Mouse (Mus musculus) left cerebral cortex, adult 18-20 months (tissue): Measurements from ENCODE around the gene Abcc4. TPM values are rescaled to one million over a fixed set of nuclear protein-coding genes. Genes with fewer than 3 reads are reported as not detected.

Source experiments
- DNase-seq, 2 experiments: peaks; one replicate each; pipeline ENCODE4 v3.0.0; 2021 to 2022; ENCODE audit warnings: low spot score in 2 of 2, mixed read lengths in 1 of 2
- long read RNA-seq, 2 experiments: library from polyadenylated mRNA; stranded (forward); transcript quantifications; one replicate each; pipeline ENCODE4 v2.0.0; 2021
- total RNA-seq, 2 experiments: library from RNA; stranded (reverse); gene quantifications; 2 replicates each; pipeline ENCODE4 v1.2.3; 2021

Gene Abcc4
- 1 to 10 TPM; 8.4 to 9.8 TPM for total RNA-seq
- long read RNA-seq, experiment 1, full-length matches to known transcripts, result 6 of 8 reads
- long read RNA-seq, experiment 1, partial matches to known transcripts, result 2 of 8 reads
- long read RNA-seq, experiment 1, other reads (novel, unspliced or antisense), result 0 of 8 reads
- long read RNA-seq, experiment 2, full-length matches to known transcripts, result 2 of 5 reads
- long read RNA-seq, experiment 2, partial matches to known transcripts, result 2 of 5 reads
- long read RNA-seq, experiment 2, other reads (novel, unspliced or antisense), result 1 of 5 reads

- peak; percentile 52 to 64 for DNase-seq
These were observed at the start of gene Abcc4 for GRCm38 (mm10) chr14:118705808-118706731. Gene Abcc4, minus strand, starts transcription at chr14:118706219.

DNA sequence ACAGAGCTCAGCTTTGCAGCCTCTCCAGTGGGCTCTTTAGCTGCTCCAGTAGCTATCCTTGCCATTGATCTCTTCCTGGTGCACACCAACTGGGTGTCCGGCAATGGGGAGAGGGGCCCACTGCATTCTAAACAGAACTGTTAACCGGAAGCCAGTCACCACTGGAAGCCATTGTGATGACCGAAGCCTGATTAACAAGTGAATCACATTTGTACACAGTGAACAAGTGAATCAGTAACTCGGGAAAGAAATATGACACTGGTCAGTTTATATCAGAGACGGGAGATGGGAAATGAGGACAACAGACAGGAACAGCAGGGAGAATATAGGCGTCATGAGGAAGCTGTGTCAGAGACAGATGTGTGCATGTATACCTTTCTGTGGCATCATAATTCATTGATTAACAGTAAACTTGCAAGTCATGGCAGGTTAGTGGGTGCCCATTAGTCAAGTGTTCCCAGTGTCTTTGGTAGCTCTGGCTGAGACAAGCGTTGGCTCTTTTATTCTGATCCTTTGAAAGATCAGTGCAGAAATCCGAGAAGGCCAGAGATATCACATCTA lies 45.3 kb upstream of the Abcc4 start:
- no peak for DNase-seq

GRCm38 (mm10) chr14:118750505-118751192 lies 44.6 kb upstream of the Abcc4 start:
- peak; percentile 24 to 43 for DNase-seq

- peak in 1 of 2 experiments; percentile 0 for DNase-seq
These were observed 43.7 kb upstream of the Abcc4 start for GRCm38 (mm10) chr14:118749715-118750114.

GRCm38 (mm10) chr14:118749068-118749467 lies 43.0 kb upstream of the Abcc4 start:
- DNase-seq, result no peak

- no peak for DNase-seq
These were observed 36.8 kb upstream of the Abcc4 start for GRCm38 (mm10) chr14:118742862-118743261.

DNA sequence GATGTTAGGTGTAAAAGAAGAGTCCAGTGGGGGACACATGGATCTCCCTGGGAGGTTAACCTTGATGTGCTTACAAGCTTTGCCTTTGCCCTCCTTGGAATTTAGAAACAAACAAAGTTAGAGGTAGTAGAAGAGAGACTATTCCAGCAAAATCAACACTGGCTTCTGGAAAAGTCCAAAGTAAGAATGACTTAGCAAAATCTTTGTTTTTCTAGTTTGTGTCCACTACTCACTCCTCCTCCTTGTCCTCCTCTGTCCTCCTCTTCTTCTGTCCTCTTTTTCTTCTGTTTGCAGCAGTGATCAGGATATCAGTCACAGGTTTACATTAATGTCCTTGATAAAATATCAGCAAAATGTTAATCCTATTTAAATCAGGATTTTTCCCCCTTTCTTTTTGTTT lies 35.8 kb upstream of the Abcc4 start:
- DNase-seq, result no peak

DNA sequence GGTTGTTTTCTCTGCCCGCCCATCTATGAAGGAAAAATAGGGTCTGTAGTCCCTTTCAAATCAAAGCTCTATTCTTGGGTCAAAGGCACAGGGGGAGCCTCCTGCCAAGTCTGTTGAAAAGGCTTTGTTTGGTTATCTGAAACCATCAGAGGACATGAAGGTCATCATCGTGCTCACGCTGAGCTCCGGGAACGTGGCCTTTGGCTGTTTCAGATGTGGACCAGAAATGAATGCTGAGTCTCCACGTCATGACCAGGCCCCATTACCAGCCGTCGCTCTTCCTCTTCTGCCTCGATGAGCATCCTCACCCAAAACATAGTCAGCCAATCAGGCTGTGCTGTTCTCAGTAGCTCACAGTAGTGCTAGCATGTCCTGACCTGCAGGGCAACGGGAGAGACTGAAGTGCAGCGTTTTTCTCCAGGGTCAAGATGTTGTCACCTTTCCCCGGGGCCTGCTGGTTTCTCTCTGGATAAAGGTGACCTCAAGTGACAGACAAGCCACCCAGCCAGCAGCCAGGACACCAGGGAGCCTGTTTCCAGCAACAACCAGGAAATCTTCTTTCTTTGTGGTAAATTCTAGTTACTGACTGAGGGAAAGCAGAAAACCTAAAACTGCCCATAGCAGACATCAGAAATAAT lies 31.4 kb upstream of the Abcc4 start:
- DNase-seq, result no peak

- no peak for DNase-seq
These were observed 29.1 kb upstream of the Abcc4 start for GRCm38 (mm10) chr14:118735114-118735513.

GRCm38 (mm10) chr14:118733146-118733545 lies 27.1 kb upstream of the Abcc4 start:
- no peak for DNase-seq

GRCm38 (mm10) chr14:118730631-118731030 lies 24.6 kb upstream of the Abcc4 start:
- DNase-seq, result no peak

GRCm38 (mm10) chr14:118725467-118725866 lies 19.4 kb upstream of the Abcc4 start:
- DNase-seq, result no peak

DNA sequence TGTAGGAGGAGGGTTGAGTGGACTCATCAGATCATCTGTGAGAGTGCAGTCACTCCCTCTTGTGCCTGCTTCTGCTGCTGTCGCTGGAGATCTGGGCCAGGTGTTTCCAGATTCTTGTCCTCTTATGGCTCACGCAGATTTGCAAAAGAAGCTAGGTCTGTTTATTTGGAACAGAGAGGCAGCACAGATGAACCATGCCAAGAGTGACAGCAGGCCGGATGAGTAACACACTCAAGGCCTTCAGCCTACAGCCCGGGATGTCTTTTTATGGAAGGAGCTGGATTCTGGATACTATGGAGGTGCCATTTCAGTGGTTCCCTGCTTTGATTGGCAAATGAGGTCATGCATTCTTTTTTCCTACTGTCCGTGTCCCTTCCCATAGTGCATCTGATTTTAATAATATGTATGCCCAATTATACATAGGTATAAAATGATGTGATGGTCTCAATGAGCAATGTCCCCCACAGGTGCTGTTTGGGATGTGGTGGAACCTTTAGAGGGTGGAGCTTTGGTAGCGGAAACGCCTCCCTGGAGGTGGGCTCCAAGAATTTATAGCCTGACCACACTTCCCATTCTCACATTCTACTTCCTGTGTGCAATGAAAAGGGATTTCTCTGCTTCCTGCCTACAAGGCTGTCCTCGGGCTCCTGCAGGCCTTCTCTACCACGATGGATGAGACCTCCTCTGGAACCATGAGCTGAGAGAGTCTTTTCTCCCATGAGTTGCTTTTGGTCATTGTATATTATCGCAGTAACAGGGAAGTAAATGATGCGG lies 18.1 kb upstream of the Abcc4 start:
- peak in 1 of 2 experiments; percentile 30 for DNase-seq

GRCm38 (mm10) chr14:118719566-118720174 lies 13.7 kb upstream of the Abcc4 start:
- no peak for DNase-seq

DNA sequence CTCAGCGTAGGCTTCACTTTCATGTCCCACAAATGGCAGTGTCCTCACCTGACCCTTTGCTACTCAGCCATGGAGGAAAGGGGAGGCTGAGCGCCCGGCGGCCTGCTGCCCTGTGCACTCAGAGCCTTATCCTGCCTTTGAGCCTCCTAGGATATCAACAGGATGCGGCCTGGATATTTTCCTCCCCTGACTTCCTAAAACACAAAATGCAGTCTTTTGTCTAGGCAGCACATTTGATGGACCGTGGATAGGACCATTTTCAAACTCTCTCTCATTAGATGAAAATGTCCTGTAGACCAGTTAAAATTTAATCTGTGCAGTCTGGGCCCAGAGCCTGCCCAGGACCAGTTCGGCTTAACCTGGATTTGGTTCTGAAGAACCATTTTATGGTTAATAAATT lies 12.6 kb upstream of the Abcc4 start:
- no peak for DNase-seq

- DNase-seq, result no peak
These were observed 10.6 kb upstream of the Abcc4 start for GRCm38 (mm10) chr14:118716372-118717312.

GRCm38 (mm10) chr14:118714720-118715119 lies 8.7 kb upstream of the Abcc4 start:
- DNase-seq, result no peak

DNA sequence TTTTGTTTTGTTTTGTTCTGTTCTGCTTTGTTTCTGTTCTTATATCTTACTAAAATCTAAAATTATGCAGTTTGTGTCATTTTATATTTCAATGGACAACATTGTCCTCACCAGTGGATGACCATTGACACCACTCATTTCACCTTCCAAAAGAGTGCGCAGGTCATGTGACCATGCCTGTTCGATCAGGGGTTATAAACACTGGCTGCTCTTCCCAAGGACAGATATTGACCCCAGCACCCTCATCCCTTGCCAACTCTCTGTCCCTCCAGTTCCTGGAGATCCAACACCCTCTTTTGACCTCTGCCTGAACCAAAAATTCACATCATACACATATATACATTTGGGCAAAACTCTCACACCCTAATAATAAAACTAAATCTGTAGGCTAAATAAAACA lies 8.3 kb upstream of the Abcc4 start:
- DNase-seq, result no peak

GRCm38 (mm10) chr14:118713869-118714268 lies 7.8 kb upstream of the Abcc4 start:
- DNase-seq, result no peak
